Mouse (Mus musculus) forebrain, embryonic 10.5 days (tissue): Measurements from ENCODE around the gene Sugp2. TPM values are rescaled to one million over a fixed set of nuclear protein-coding genes. Genes with fewer than 3 reads are reported as not detected.

Source experiments
- DNase-seq: peaks from one replicate; pipeline ENCODE4 v3.0.0-alpha.2; 2017; ENCODE audit warnings: low spot score; ENCODE audit errors: extremely low spot score
- H3K27ac ChIP-seq: fragments of 300-500 bp; sonication (generic); 2 replicates; pipeline ENCODE4 v1.5.1; 2016; ENCODE audit warnings: mild to moderate bottlenecking
- H3K27me3 ChIP-seq: fragments of 300-500 bp; sonication (generic); 2 replicates; pipeline ENCODE4 v1.6.1; 2016; ENCODE audit warnings: mild to moderate bottlenecking; ENCODE audit not compliant: poor library complexity, severe bottlenecking
- H3K36me3 ChIP-seq: fragments of 300-500 bp; sonication (generic); replicated peaks from 2 replicates; pipeline ENCODE4 v1.6.1; 2016; ENCODE audit warnings: mild to moderate bottlenecking, moderate library complexity
- H3K4me1 ChIP-seq: fragments of 300-500 bp; sonication (generic); 2 replicates; pipeline ENCODE4 v1.6.1; 2016
- H3K4me3 ChIP-seq: fragments of 300-500 bp; sonication (generic); 2 replicates; pipeline ENCODE4 v1.5.1; 2016; ENCODE audit warnings: mild to moderate bottlenecking, moderate library complexity
- H3K9me3 ChIP-seq: fragments of 300-500 bp; sonication (generic); 2 replicates; pipeline ENCODE4 v1.6.1; 2016; ENCODE audit warnings: mild to moderate bottlenecking, moderate library complexity
- WGBS: fragments of 180-500 bp; shearing (Covaris S2); methylation state at CpG from one replicate; pipeline ENCODE4 v1.1.7; 2016; 5-methylcytosine and 5-hydroxymethylcytosine counted together
- polyA plus RNA-seq: library from polyadenylated mRNA; unstranded; fragments of >200 nt; fragmentation: Nextera tagmentation; extraction: Ambion mirVana; gene quantifications from 2 replicates; pipeline ENCODE4 v1.2.1, GENCODE M21; 2016

Gene Sugp2
- polyA plus RNA-seq, 1 experiment from 2014 or later = 56.7 TPM

DNA sequence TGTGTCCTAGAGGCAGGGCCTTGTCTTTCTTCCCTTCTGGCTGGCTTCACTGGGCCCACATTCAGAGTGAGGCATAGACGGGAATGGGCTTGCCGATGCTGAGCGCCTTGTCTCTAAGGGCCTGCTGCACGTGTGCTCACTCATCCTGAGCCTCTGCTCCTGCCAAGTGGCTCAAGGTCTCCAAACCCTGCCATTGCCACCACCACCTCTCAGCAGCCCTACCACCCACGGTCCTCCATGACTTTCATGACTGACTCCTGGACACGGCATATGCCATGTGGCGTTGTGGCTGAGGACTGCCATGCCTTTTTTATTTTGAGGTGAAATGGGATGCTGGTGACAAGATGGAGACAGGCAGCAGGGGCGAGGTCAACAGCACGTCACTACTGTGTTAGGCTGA is 3.2 kb upstream of the Sugp2 start:
- no peak overlapping the region for H3K27ac ChIP-seq
- H3K4me3 ChIP-seq = no peak overlapping the region
- 94% methylated on average over 9 of the region's 9 CpGs for WGBS
- peaks cover 33% of the 10 kb centered on the region for H3K4me1 ChIP-seq
- H3K9me3 ChIP-seq = no peaks in the 10 kb centered on the region
- peaks cover 38% of the 10 kb centered on the region for H3K36me3 ChIP-seq
- DNase-seq = no peak
- no peaks in the 10 kb centered on the region for H3K27me3 ChIP-seq

DNA sequence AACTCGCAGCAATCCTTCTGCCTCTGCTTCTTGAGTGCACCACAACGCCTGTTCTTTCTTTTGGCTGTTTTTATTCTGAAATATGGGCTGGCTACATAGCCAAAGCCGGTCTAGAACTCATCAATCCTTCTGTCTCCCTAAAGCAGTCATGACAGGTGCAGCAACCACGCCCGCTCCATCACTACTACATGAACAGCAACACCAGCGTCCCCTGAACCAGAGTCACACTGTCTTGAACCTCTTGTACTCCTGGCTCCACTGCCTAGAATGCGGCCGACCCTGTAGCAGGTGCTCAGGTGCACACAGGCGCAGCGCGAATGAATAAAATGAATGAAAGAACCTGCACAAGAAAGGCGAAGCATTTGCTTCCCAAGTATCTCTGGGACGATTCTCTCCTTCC is 420 bp upstream of the Sugp2 start:
- peaks cover 52% of the 10 kb centered on the region for H3K36me3 ChIP-seq
- no peaks in the 10 kb centered on the region for H3K9me3 ChIP-seq
- WGBS = 9% methylated on average over 13 of the region's 13 CpGs
- no peaks in the 10 kb centered on the region for H3K27me3 ChIP-seq
- peak overlapping the region; percentile 80 for H3K4me3 ChIP-seq
- DNase-seq = no peak
- H3K4me1 ChIP-seq = peaks cover 27% of the 10 kb centered on the region
- peak overlapping the region; percentile 94 for H3K27ac ChIP-seq

DNA sequence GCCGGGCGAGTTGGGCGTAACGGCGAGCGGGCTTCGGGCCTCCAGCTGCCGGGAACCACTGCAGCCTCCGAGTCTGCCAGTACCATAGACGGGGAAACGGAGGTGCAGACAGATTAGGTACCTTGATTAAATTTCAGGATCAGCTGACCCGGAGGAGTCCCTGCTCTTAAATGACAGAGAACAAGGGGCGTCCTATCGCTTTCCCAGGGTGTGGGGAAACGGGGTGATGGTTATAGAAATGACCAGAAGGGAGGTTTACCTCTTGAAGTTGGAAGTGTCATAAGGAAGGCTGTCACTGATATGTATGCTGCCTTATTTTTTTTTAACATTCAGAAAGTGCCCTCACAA is 729 bp downstream of the Sugp2 start:
- H3K9me3 ChIP-seq = no peaks in the 10 kb centered on the region
- no peak for DNase-seq
- WGBS = under 1% methylated on average over 15 of the region's 15 CpGs
- H3K4me1 ChIP-seq = peaks cover 27% of the 10 kb centered on the region
- H3K4me3 ChIP-seq = peak overlapping the region; percentile 80
- H3K36me3 ChIP-seq = peaks cover 52% of the 10 kb centered on the region
- H3K27ac ChIP-seq = peak overlapping the region; percentile 94
- no peaks in the 10 kb centered on the region for H3K27me3 ChIP-seq

DNA sequence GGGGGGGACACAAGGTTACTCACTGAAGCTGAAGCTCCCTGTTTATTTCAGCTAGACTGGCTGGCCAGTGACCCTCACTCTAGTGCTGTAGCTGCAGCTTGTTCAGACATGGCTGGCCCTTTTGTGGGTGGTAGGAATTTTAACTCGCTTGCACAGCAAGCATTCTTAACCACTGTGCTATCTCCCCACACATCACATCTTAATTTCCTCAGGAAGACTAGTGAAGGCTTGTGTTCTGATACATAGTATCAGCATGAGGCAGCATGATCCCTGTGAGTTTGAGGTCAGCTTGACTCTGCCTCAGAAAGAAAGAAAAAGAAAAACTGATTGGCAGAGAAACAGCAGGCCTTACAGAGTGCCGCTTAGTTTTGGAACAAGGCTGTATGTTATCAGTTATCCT is 3.8 kb downstream of the Sugp2 start:
- 90% methylated on average over 2 of the region's 2 CpGs for WGBS
- no peak for DNase-seq
- Histone ChIP-seq H3K4me1 (peaks cover 25% of the 10 kb centered on the region), H3K27me3 (no peaks in the 10 kb centered on the region), H3K36me3 (peaks cover 67% of the 10 kb centered on the region), H3K4me3 (no peak overlapping the region), H3K9me3 (no peaks in the 10 kb centered on the region), H3K27ac (no peak overlapping the region)

DNA sequence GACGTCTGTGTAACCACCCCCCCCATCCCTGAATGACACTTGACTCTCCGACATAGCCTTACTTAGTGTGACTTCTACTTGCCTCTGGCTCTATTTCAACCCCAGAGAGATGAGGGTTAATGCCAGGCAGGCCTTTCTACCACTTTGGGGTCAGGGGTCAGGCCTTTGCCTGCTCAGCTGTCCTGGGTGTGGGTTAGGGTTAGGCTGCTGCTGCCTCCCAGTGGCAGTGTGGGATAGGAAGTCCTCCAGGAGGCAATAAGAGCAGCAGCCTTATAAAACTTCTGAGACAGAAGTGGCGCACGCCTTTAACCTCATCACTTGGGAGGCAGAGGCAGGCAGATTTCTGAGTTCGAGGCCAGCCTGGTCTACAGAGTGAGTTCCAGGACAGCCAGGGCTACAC is 6.6 kb downstream of the Sugp2 start:
- Histone ChIP-seq H3K27ac (no peak overlapping the region), H3K27me3 (no peaks in the 10 kb centered on the region), H3K4me1 (peaks cover 6% of the 10 kb centered on the region), H3K36me3 (peaks cover 94% of the 10 kb centered on the region), H3K4me3 (no peak overlapping the region), H3K9me3 (no peaks in the 10 kb centered on the region)
- WGBS = 85% methylated on average over 5 of the region's 5 CpGs
- no peak for DNase-seq

DNA sequence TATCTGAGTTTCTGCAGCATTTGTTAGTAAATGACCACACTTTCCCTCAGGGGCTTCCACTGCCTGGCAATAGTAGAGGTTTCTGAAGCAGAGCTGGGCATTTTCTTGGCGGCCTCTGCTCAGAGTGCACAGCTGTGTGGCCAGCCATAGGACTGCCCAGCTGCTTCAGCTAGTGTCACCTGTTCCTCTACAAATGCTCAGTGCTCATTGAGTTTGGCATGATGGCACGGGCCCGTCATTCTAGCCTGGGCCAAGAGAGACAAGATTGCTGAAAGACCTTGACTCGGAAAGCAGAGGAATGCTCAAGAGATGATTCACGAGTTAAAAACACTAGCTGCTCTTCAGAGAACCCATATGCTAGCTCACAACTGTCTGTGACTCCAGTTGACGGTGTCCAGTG is 12.6 kb downstream of the Sugp2 start:
- no peak overlapping the region for H3K27ac ChIP-seq
- 93% methylated on average over 6 of the region's 6 CpGs for WGBS
- no peaks in the 10 kb centered on the region for H3K27me3 ChIP-seq
- H3K4me1 ChIP-seq = no peaks in the 10 kb centered on the region; the same call in 1 of the 2 replicates
- H3K9me3 ChIP-seq = no peaks in the 10 kb centered on the region
- DNase-seq = no peak
- H3K36me3 ChIP-seq = peaks cover 99% of the 10 kb centered on the region
- no peak overlapping the region for H3K4me3 ChIP-seq

DNA sequence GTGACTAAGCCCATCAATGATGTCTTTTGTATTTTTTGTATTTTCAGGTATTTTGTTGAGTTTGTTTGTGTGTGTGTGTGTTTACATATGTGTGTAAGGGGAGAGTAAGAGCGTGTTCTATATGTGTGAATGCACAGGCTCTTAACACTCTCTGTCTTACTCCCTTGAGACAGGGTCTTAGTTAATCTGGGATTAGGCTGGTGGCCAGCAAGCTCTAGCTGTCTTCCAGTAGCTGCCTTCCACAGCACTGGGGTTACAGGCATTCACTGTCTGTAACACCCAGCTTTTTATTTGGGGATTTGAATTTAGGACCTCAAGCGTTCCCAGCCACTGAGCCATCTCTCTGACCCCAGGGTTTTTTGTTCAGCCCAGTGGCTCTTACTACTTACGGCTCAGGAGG is 13.8 kb downstream of the Sugp2 start:
- peaks cover 99% of the 10 kb centered on the region for H3K36me3 ChIP-seq
- H3K4me1 ChIP-seq = no peaks in the 10 kb centered on the region; the same call in 1 of the 2 replicates
- no peaks in the 10 kb centered on the region for H3K9me3 ChIP-seq
- H3K27ac ChIP-seq = no peak overlapping the region
- H3K27me3 ChIP-seq = no peaks in the 10 kb centered on the region
- DNase-seq = no peak
- H3K4me3 ChIP-seq = no peak overlapping the region
- 94% methylated on average over 3 of the region's 3 CpGs for WGBS

DNA sequence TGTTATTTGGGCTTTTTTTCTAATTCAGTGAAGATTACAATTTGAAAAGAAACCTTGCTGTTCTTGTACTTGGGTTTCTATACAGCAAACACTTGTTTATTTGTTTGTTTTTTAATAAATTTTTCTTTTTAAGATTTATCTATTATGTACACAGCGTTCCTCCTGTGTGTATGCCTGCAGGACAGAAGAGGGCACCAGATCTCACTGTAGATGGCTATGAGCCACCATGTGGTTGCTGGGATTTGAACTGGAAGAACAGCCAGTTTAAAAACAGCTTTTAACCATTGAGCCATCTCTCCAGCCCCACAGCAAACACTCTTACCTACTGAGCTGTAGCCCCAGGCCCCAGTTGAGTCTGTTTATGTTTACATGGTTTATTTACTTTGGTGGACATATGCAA is 20.6 kb downstream of the Sugp2 start:
- DNase-seq = no peak
- WGBS = 90% methylated on average over 1 of the region's 1 CpGs
- Histone ChIP-seq H3K4me3 (no peak overlapping the region), H3K9me3 (no peaks in the 10 kb centered on the region), H3K27ac (no peak overlapping the region), H3K36me3 (peaks cover 100% of the 10 kb centered on the region), H3K4me1 (no peaks in the 10 kb centered on the region), H3K27me3 (no peaks in the 10 kb centered on the region)

DNA sequence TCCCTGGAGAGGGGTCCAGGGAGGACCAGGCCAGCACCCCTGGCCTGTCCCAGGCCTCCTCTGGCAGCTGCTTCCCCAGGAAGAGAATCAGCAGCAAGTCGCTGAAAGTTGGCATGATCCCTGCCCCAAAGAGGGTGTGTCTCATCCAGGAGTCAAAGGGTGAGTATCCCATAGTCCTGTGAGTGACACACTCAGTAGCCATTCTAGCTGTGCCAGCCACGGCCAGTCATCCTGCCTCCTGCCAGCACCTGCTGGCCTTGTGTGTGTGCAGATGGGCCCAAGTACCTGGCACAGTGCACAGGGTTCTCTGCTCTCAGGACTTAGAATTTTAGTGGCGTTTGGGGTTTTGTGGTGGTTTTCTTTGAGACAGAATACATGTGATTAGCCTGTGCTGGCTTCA is 23.4 kb downstream of the Sugp2 start:
- no peaks in the 10 kb centered on the region for H3K4me1 ChIP-seq
- no peaks in the 10 kb centered on the region for H3K9me3 ChIP-seq
- no peak for DNase-seq
- no peaks in the 10 kb centered on the region for H3K27me3 ChIP-seq
- H3K27ac ChIP-seq = no peak overlapping the region
- H3K4me3 ChIP-seq = no peak overlapping the region
- 90% methylated on average over 3 of the region's 3 CpGs for WGBS
- H3K36me3 ChIP-seq = peaks cover 100% of the 10 kb centered on the region

DNA sequence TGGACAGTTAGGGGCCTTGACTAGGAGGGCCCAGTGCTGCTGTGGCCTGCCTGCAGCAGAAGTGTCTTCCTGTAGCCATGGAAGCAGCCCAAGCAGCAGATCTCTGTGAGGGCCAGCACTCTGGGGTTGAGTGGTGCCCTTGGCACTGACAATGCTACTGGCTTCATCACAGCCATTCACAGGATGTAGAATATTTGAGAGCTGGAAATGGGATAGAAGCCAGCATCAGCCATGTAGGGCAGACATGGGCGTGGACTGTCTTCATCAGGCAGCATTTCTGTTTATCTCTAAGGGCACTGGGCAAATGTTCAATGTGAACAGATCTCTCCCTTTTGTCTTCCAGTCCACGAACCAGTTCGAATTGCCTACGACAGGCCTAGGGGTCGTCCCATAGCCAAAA is 24.6 kb downstream of the Sugp2 start:
- Histone ChIP-seq H3K4me1 (no peaks in the 10 kb centered on the region), H3K27me3 (no peaks in the 10 kb centered on the region), H3K9me3 (no peaks in the 10 kb centered on the region), H3K4me3 (no peak overlapping the region), H3K36me3 (peaks cover 100% of the 10 kb centered on the region), H3K27ac (no peak overlapping the region)
- WGBS = 93% methylated on average over 5 of the region's 5 CpGs
- DNase-seq = no peak

DNA sequence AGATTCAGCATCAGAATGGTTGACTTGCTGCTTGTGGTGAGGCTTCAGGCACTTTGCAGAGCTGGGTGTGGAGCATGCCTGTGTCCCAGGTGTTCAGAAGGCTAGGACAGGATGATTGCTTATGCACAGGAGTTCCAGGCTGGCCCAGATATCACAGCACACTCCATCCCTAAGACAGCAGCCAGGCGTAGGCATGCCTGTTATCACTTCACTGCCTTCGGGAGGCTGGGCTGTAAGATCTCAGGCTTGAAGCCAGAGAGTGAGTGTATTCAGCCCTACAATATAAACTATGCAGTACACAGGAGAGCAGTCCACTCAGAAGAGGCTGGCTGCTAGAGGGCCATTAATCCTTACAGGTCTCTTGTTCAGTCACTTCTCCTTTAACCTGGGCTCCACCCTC is 25.0 kb downstream of the Sugp2 start:
- DNase-seq = no peak
- no peaks in the 10 kb centered on the region for H3K27me3 ChIP-seq
- no peak overlapping the region for H3K4me3 ChIP-seq
- no peaks in the 10 kb centered on the region for H3K9me3 ChIP-seq
- H3K27ac ChIP-seq = no peak overlapping the region
- WGBS = 84% methylated on average over 2 of the region's 2 CpGs
- no peaks in the 10 kb centered on the region for H3K4me1 ChIP-seq
- peaks cover 100% of the 10 kb centered on the region for H3K36me3 ChIP-seq

DNA sequence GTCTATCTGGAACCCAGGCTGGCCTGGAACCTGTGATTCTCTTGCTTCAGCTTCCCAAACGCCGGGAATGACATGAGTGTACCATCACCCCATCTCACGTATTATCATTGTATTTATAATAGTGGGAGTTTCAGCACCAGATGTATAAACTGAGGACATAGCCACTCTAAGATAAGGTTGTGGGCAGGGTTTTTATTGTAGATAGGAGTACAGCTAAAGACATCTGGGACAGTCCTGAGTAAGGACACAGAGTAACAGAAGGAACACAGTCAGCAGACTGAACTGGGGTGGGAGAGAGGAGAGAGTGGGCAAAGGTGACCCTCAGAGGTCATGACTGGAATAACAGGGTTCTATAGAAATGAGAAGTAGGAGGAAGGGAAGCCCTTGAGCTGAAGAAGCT is 33.6 kb downstream of the Sugp2 start:
- no peaks in the 10 kb centered on the region for H3K27me3 ChIP-seq
- DNase-seq = no peak
- 92% methylated on average over 3 of the region's 3 CpGs for WGBS

DNA sequence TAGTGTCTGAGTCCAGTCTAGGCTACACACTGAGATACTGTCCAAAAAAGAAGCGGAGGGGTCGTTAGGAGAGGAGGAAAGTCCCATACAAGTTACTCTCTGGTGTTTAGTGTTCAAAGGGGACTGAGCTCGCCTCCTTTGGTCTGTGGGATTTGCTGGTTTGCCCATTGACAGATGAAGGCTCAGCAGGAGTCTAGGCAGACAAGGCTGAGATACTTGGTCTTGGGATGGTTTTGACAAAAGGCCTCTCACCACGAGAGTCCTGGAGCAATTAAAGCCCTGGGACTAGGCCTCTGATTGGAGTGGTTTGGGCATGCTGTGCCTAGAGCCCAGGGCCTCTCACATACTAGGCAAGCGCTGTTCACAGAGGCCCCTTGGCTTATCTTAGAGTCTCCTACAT is 34.3 kb downstream of the Sugp2 start:
- no peaks in the 10 kb centered on the region for H3K27me3 ChIP-seq

More for the DNA sequence above, 33.6 kb downstream of the Sugp2 start:
- Histone ChIP-seq H3K36me3 (peaks cover 44% of the 10 kb centered on the region), H3K4me3 (no peak overlapping the region), H3K4me1 (peaks cover 39% of the 10 kb centered on the region), H3K9me3 (no peaks in the 10 kb centered on the region), H3K27ac (0 out of 2 replicates have a peak overlapping the region, but pooled peaks have one; percentile 11)

More for the DNA sequence above, 34.3 kb downstream of the Sugp2 start:
- Histone ChIP-seq H3K9me3 (no peaks in the 10 kb centered on the region), H3K36me3 (peaks cover 38% of the 10 kb centered on the region), H3K4me3 (no peak overlapping the region), H3K4me1 (peaks cover 41% of the 10 kb centered on the region), H3K27ac (peak overlapping the region; percentile 11; the same call in 1 of the 2 replicates)
- no peak for DNase-seq
- WGBS = 40% methylated on average over 5 of the region's 5 CpGs
